Mouse (Mus musculus): ENCODE measurements around the gene Atp13a3. TPM values are rescaled to one million over a fixed set of nuclear protein-coding genes. Genes with fewer than 3 reads are reported as not detected.
"Not testable (repeated sequence)": the region's sequence is repeated elsewhere in the genome, so short reads cannot be mapped to it uniquely, and the experiment has no call there.

Gene Atp13a3
- 23.5 and 25.4 TPM in 2 replicates for polyA plus RNA-seq (2012; rRNA removed)

DNA sequence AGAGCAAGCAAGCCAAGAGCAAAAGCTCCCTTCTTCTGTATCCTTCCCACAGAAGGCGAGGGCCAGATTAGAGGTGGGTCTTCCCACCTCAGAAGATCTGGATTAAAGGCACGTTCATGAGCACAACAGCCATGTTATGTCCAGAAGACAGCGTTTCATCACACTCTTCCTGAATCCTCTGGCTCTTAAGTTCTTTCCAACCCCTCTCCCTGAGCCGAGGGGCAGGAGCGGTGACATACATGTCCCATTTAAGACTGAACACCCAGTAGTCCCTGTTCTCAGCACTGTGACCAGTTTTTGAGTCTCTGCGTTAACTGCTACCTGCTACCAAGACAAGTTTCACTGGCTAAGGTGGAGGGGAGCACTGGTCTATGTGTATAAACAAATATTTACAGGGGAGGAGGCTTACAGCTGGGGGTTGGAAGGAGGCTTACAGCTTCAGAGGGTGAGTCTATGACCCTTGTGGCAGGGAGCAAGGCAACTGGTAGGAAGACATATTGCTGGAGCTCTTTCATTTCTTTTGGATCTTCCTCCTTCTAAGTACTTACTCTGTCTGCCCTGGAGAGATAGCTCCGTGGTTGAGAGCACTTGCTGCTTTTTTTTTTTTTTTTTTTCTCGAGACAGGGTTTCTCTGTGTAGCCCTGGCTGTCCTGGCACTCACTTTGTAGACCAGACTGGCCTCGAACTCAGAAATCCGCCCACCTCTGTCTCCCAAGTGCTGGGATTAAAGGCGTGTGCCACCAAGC is at the start of gene Atp13a3:
TSS of gene Atp13a3 (minus strand) at position 51 of the 746 bp plus-strand sequence.
- 79% methylated on average over 11 of the region's 11 CpGs for WGBS
- Histone ChIP-seq H3K36me3 (ENCODE audit: control insufficient read depth, insufficient read depth, low read length) (no peaks in the 10 kb centered on the region), H3K27me3 (replicated peaks; ENCODE audit: control insufficient read depth, insufficient read depth, low read length) (no peaks in the 10 kb centered on the region), H3K4me1 (ENCODE audit: control insufficient read depth, insufficient read depth, low read length) (peaks cover 3% of the 10 kb centered on the region; the same call in 1 of the 2 replicates), H3K27ac (ENCODE audit: insufficient read depth, low read depth, low read length) (no peak within 1 kb of the TSS), H3K4me3 (ENCODE audit: insufficient read depth, low read depth, low read length) (no peak within 1 kb of the TSS)
- TF ChIP-seq CTCF (conservative IDR thresholded peaks at IDR 0.05; ENCODE audit: insufficient read depth, insufficient read length, low read depth, low read length) (no peak), POLR2A (IDR thresholded peaks at IDR 0.05; ENCODE audit: low read depth, low read length) (no peak)
- DNase-seq: no peak

DNA sequence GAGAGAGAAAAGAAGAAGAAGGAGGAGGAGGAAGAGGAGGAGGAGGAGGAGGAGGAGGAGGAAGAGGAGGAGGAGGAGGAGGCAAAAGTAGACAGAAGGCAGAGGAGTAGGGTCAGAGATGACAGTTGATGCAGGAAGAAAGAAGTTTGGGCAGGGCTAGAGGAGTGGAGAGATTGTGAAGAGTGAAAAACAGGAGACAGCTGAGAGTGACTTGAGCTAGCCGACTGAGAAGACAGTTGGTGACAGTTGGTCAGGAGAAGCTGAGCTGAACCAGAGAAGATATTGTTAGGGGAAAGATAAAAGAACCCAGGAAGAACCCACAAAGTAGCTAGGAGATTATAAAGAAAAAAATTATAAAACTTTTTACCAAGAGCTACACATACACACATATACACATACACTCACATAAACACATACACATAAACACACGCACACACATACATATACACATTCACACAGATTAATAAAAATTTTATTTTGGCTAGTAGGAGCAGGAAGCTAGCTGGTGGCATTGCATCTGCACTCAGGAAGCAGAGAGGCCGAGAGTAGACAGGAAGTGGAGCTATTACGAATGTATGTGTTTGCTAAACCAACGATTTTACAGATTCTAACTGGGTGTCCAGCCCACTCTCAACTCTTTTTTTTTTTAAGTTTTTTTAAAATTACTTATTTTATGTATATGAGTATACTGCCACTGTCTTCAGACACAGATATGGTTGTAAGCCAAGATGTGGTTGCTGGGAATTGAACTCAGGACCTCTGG is 47.6 kb upstream of the Atp13a3 start:
- no peaks in the 10 kb centered on the region for H3K4me1 ChIP-seq (ENCODE audit: control insufficient read depth, insufficient read depth, low read length)
- H3K27ac ChIP-seq (ENCODE audit: insufficient read depth, low read depth, low read length): no peak overlapping the region
- no peak overlapping the region for H3K4me3 ChIP-seq (ENCODE audit: insufficient read depth, low read depth, low read length)
- WGBS: 69% methylated on average over 5 of the region's 5 CpGs
- no peaks in the 10 kb centered on the region for H3K27me3 ChIP-seq (replicated peaks; ENCODE audit: control insufficient read depth, insufficient read depth, low read length)
- no peak for DNase-seq
- no peak for TF ChIP-seq CTCF (conservative IDR thresholded peaks at IDR 0.05; ENCODE audit: insufficient read depth, insufficient read length, low read depth, low read length)
- no peak for TF ChIP-seq POLR2A (IDR thresholded peaks at IDR 0.05; ENCODE audit: low read depth, low read length)
- no peaks in the 10 kb centered on the region for H3K36me3 ChIP-seq (ENCODE audit: control insufficient read depth, insufficient read depth, low read length)

DNA sequence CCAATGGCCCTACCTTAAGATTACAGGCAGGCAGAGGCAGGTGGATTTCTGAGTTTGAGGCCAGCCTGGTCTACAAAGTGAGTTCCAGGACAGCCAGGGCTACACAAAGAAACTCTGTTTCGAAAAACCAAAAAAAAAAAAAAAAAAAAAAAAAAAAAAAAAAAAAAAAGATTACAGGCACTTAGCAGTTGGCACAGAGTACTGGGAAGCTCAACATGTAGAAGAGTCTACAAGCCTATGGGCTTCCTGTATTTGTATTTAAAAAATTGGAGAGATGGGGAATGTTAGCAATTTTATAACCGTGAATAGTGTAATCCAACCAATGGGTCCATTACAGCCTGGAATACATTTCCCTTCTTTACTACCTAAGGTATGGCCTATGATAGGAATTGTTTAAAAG is 45.4 kb upstream of the Atp13a3 start:
- 86% methylated on average over 2 of the region's 2 CpGs for WGBS
- H3K27ac ChIP-seq (ENCODE audit: insufficient read depth, low read depth, low read length); H3K27me3 ChIP-seq (replicated peaks; ENCODE audit: control insufficient read depth, insufficient read depth, low read length); H3K36me3 ChIP-seq (ENCODE audit: control insufficient read depth, insufficient read depth, low read length); H3K4me3 ChIP-seq (ENCODE audit: insufficient read depth, low read depth, low read length); H3K4me1 ChIP-seq (ENCODE audit: control insufficient read depth, insufficient read depth, low read length); DNase-seq: not testable (repeated sequence)

DNA sequence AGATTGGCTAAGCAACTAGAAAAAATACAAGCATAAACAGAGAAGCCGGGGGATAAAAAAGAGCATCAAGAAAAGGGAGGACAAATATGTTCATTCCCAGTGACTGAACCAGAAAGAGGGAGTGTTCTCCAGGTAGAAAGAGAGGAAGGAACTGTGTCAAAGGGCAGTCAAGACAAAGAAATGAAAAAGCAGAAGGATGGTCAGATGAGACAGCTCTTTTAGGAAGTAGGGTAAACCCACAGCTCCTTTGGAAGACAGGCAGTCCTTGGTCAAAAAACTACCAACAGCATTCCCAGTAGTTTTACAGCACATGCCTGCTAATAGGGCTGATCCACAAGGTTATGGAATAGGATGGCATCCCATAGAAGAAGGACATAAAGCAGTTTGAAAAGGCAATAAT is 43.2 kb upstream of the Atp13a3 start:
- no peaks in the 10 kb centered on the region for H3K4me1 ChIP-seq (ENCODE audit: control insufficient read depth, insufficient read depth, low read length)
- no peaks in the 10 kb centered on the region for H3K27me3 ChIP-seq (replicated peaks; ENCODE audit: control insufficient read depth, insufficient read depth, low read length)
- H3K4me3 ChIP-seq (ENCODE audit: insufficient read depth, low read depth, low read length): no peak overlapping the region
- 92% methylated on average over 1 of the region's 1 CpGs for WGBS
- H3K36me3 ChIP-seq (ENCODE audit: control insufficient read depth, insufficient read depth, low read length): no peaks in the 10 kb centered on the region
- no peak for TF ChIP-seq POLR2A (IDR thresholded peaks at IDR 0.05; ENCODE audit: low read depth, low read length)
- no peak for TF ChIP-seq CTCF (conservative IDR thresholded peaks at IDR 0.05; ENCODE audit: insufficient read depth, insufficient read length, low read depth, low read length)
- H3K27ac ChIP-seq (ENCODE audit: insufficient read depth, low read depth, low read length): no peak overlapping the region
- no peak for DNase-seq

DNA sequence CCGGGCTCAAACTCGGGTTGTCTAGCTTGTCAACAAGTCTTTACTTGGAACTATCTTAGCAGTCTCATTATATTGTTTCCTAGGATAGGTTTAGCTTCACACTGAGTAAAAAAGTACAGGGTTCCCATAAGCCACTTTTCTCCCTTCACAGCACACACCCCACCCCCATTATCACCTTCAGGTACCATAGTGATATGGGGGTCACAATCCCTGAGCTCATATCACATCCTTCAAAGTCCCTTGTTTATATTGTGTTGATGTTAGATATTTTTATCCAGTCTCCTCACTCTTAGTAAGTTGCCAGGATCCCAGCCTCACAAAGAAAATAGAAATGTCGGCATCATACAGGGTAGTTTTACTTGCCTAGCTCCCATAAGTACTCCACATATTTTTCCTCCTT is 42.4 kb upstream of the Atp13a3 start:
- Histone ChIP-seq H3K27ac (ENCODE audit: insufficient read depth, low read depth, low read length) (no peak overlapping the region), H3K27me3 (replicated peaks; ENCODE audit: control insufficient read depth, insufficient read depth, low read length) (no peaks in the 10 kb centered on the region), H3K4me1 (ENCODE audit: control insufficient read depth, insufficient read depth, low read length) (no peaks in the 10 kb centered on the region), H3K36me3 (ENCODE audit: control insufficient read depth, insufficient read depth, low read length) (no peaks in the 10 kb centered on the region), H3K4me3 (ENCODE audit: insufficient read depth, low read depth, low read length) (no peak overlapping the region)
- WGBS: 92% methylated on average over 3 of the region's 3 CpGs
- DNase-seq: no peak
- TF ChIP-seq CTCF (conservative IDR thresholded peaks at IDR 0.05; ENCODE audit: insufficient read depth, insufficient read length, low read depth, low read length): no peak
- TF ChIP-seq POLR2A (IDR thresholded peaks at IDR 0.05; ENCODE audit: low read depth, low read length): no peak

DNA sequence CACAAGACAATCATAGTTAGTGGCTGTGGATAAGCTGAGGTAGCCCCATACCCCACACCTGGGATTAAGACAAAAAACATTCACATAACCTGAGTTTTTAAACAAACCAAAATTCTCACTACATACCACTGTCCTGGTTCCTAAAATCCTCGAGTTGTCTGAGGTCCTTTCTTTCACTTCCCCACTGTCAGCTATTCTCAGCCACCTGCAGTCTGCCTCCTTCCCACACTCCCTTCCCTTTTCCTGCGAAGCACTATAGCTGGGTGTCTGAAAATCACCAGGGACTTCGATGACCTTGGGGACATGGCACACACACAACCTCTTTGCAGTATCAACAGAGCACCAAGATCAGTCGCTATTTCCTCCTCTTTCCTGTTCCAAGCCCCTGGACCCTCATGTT is 41.9 kb upstream of the Atp13a3 start:
- DNase-seq: no peak
- H3K27ac ChIP-seq (ENCODE audit: insufficient read depth, low read depth, low read length): no peak overlapping the region
- no peaks in the 10 kb centered on the region for H3K27me3 ChIP-seq (replicated peaks; ENCODE audit: control insufficient read depth, insufficient read depth, low read length)
- H3K4me3 ChIP-seq (ENCODE audit: insufficient read depth, low read depth, low read length): no peak overlapping the region
- no peaks in the 10 kb centered on the region for H3K36me3 ChIP-seq (ENCODE audit: control insufficient read depth, insufficient read depth, low read length)
- WGBS: 68% methylated on average over 4 of the region's 4 CpGs
- no peak for TF ChIP-seq CTCF (conservative IDR thresholded peaks at IDR 0.05; ENCODE audit: insufficient read depth, insufficient read length, low read depth, low read length)
- no peak for TF ChIP-seq POLR2A (IDR thresholded peaks at IDR 0.05; ENCODE audit: low read depth, low read length)
- no peaks in the 10 kb centered on the region for H3K4me1 ChIP-seq (ENCODE audit: control insufficient read depth, insufficient read depth, low read length)

DNA sequence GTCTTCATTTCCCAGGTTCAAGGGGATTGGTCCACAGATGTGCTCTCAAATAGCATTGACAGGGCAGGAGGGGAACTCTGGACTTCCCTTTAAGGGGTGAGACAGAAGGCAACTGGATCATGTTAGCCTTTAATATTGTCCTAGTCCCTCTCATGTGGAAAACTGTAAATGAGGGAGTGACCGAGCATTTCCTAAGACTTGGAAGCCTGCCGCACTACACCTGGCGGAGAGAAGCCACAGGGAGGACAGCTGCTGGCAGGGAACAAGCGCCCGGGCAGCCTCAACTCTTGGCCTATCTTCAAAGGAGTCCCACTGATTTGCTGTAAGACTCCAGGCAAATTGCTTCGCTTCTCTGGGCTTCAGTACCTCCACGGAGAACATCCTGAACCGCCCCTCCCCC is 37.6 kb upstream of the Atp13a3 start:
- TF ChIP-seq POLR2A (IDR thresholded peaks at IDR 0.05; ENCODE audit: low read depth, low read length): no peak
- no peak; the same call in 1 of the 2 replicates for TF ChIP-seq CTCF (conservative IDR thresholded peaks at IDR 0.05; ENCODE audit: insufficient read depth, insufficient read length, low read depth, low read length)
- peak; percentile 65 for DNase-seq
- H3K27ac ChIP-seq (ENCODE audit: insufficient read depth, low read depth, low read length): no peak overlapping the region
- H3K27me3 ChIP-seq (replicated peaks; ENCODE audit: control insufficient read depth, insufficient read depth, low read length): no peaks in the 10 kb centered on the region
- no peaks in the 10 kb centered on the region for H3K36me3 ChIP-seq (ENCODE audit: control insufficient read depth, insufficient read depth, low read length)
- H3K4me3 ChIP-seq (ENCODE audit: insufficient read depth, low read depth, low read length): no peak overlapping the region
- 61% methylated on average over 8 of the region's 8 CpGs for WGBS
- H3K4me1 ChIP-seq (ENCODE audit: control insufficient read depth, insufficient read depth, low read length): peaks cover 4% of the 10 kb centered on the region; the same call in 1 of the 2 replicates

Measured in kidney, adult 2 months (tissue).